Mouse (Mus musculus) kidney, adult 2 months (tissue): Measurements from ENCODE around the gene Cntnap5b. TPM values are rescaled to one million over a fixed set of nuclear protein-coding genes. Genes with fewer than 3 reads are reported as not detected.

Experiments used
- DNase-seq: peaks from one replicate; pipeline ENCODE4 v3.0.0; 2021
- H3K27ac ChIP-seq: fragments of 200-500 bp; 2 replicates; pipeline ENCODE4 v1.5.1; 2012; ENCODE audit warnings: low read depth, low read length, control low read depth, inconsistent platforms; ENCODE audit not compliant: insufficient read depth
- H3K27me3 ChIP-seq: fragments of 200-500 bp; replicated peaks from 2 replicates; pipeline ENCODE4 v1.6.1; 2012; ENCODE audit warnings: mild to moderate bottlenecking, moderate library complexity, low read length, inconsistent platforms; ENCODE audit not compliant: control insufficient read depth, insufficient read depth
- H3K36me3 ChIP-seq: fragments of 200-500 bp; 2 replicates; pipeline ENCODE4 v1.6.1; 2012; ENCODE audit warnings: mild to moderate bottlenecking, moderate library complexity, low read length, inconsistent platforms; ENCODE audit not compliant: control insufficient read depth, insufficient read depth
- H3K4me1 ChIP-seq: fragments of 200-500 bp; 2 replicates; pipeline ENCODE4 v1.6.1; 2011; ENCODE audit warnings: low read length; ENCODE audit not compliant: control insufficient read depth, insufficient read depth
- H3K4me3 ChIP-seq: fragments of 200-500 bp; 2 replicates; pipeline ENCODE4 v1.5.1; 2011; ENCODE audit warnings: mild to moderate bottlenecking, low read depth, low read length, control low read depth; ENCODE audit not compliant: insufficient read depth
- CTCF ChIP-seq: fragments of 200-500 bp; conservative IDR thresholded peaks from 2 replicates; pipeline ENCODE4 v1.5.1; 2011; ENCODE audit warnings: low read depth, mild to moderate bottlenecking, control low read depth, low read length, moderate library complexity, mixed read lengths; ENCODE audit not compliant: insufficient read depth, insufficient read length
- POLR2A ChIP-seq: fragments of 200-500 bp; IDR thresholded peaks from one replicate; pipeline ENCODE4 v1.6.1; 2011; ENCODE audit warnings: low read depth, low read length, control low read depth
- WGBS: fragments of 180-500 bp; shearing (Covaris S2); methylation state at CpG from one replicate; pipeline ENCODE4 v1.1.7; 2018; 5-methylcytosine and 5-hydroxymethylcytosine counted together
- polyA plus RNA-seq: library from polyadenylated mRNA; depleted of rRNA; stranded (reverse); fragments of >200 nt; gene quantifications from 2 replicates; pipeline ENCODE4 v1.2.3, GENCODE M21; 2012

Gene Cntnap5b
- polyA plus RNA-seq, 1 experiment, result not detected

GRCm38 (mm10) chr1:100430038-100430774 is 657.6 kb downstream of the Cntnap5b start:
- Histone ChIP-seq H3K4me1 (no peaks in the 10 kb centered on the region), H3K27ac (no peak overlapping the region), H3K36me3 (no peaks in the 10 kb centered on the region), H3K4me3 (no peak overlapping the region), H3K27me3 (no peaks in the 10 kb centered on the region)
- WGBS, result 79% methylated on average over 1 of the region's 1 CpGs
- DNase-seq, result no peak
- TF ChIP-seq POLR2A (no peak), CTCF (no peak)

GRCm38 (mm10) chr1:100463877-100464276 is 691.3 kb downstream of the Cntnap5b start:
- no peak overlapping the region for H3K27ac ChIP-seq
- DNase-seq, result no peak
- no peaks in the 10 kb centered on the region for H3K4me1 ChIP-seq
- H3K4me3 ChIP-seq, result no peak overlapping the region
- no peaks in the 10 kb centered on the region for H3K27me3 ChIP-seq
- 92% methylated on average over 2 of the region's 2 CpGs for WGBS
- TF ChIP-seq POLR2A (no peak), CTCF (no peak)
- H3K36me3 ChIP-seq, result no peaks in the 10 kb centered on the region

- TF ChIP-seq POLR2A, result no peak
- TF ChIP-seq CTCF, result no peak
- WGBS, result 54% methylated on average over 1 of the region's 1 CpGs
- Histone ChIP-seq H3K36me3 (no peaks in the 10 kb centered on the region), H3K4me3 (no peak overlapping the region), H3K27me3 (no peaks in the 10 kb centered on the region), H3K27ac (no peak overlapping the region), H3K4me1 (no peaks in the 10 kb centered on the region)
- DNase-seq, result no peak
These were observed 692.7 kb downstream of the Cntnap5b start for GRCm38 (mm10) chr1:100465226-100465625.

GRCm38 (mm10) chr1:100467595-100467994 is 695.0 kb downstream of the Cntnap5b start:
- no peak for DNase-seq
- Histone ChIP-seq H3K36me3 (no peaks in the 10 kb centered on the region), H3K4me1 (no peaks in the 10 kb centered on the region), H3K27ac (no peak overlapping the region), H3K4me3 (no peak overlapping the region), H3K27me3 (no peaks in the 10 kb centered on the region)
- 60% methylated on average over 1 of the region's 1 CpGs for WGBS
- TF ChIP-seq POLR2A (no peak), CTCF (no peak)

- Histone ChIP-seq H3K4me1 (no peaks in the 10 kb centered on the region), H3K36me3 (no peaks in the 10 kb centered on the region), H3K27ac (no peak overlapping the region), H3K27me3 (no peaks in the 10 kb centered on the region), H3K4me3 (no peak overlapping the region)
- TF ChIP-seq POLR2A, result no peak
- no peak for TF ChIP-seq CTCF
- no peak for DNase-seq
These were observed 737.3 kb downstream of the Cntnap5b start for GRCm38 (mm10) chr1:100509866-100510265.
